Mouse (Mus musculus): ENCODE results near the gene Slc16a13.
A peak's percentile ranks its signal among the peaks of the same experiment; 100 is the strongest.

Gene Slc16a13

DNA sequence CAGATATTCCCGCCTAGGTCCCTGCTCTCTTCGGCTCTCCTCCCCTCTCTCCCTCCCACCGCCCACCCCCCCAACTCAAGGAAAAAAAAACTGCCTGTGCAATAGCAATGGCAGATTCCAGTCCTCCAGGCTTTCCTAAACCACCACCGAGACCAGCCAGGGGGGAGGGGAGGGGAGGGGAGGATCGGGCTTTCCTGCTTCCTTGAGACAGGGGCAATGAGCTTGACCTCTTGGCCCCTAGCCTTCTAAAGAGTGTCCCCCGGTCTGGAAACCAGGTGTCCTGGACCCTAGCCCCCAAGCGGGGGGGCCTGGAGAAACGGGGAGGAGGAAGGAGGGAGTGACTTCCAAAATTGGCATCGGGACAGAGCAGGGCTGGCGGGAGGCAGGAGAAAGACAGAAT, 11.7 kb upstream of the Slc16a13 start:
- no peak for DNase-seq (ENCODE audit: low spot score in 2 of 2)

DNA sequence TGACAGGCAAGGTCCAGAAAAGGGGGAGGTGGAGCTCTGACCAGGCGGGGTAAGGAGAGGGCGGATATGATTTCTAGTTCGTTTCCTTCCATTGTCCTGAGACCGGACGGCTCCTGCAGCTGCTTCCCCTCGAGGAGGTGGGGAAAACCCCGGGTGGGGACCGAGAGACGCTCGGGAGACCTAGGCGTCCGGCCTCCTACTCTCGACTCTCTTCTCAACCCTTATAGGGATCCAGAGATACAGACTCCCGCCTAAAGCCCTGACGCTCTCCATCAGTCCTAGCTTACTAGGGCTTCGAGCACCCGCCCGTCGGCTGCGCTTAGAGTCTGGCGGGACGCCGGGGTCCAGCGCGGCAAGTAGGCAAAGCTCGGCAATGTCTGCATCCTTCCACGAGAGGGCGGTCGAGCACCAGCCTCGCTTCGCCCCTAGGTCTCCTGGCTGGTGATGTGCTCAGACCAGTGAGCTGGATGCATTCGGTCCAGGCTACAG, 9.4 kb upstream of the Slc16a13 start:
- DNase-seq (ENCODE audit: low spot score in 2 of 2), result peak; percentile 67 to 82

DNA sequence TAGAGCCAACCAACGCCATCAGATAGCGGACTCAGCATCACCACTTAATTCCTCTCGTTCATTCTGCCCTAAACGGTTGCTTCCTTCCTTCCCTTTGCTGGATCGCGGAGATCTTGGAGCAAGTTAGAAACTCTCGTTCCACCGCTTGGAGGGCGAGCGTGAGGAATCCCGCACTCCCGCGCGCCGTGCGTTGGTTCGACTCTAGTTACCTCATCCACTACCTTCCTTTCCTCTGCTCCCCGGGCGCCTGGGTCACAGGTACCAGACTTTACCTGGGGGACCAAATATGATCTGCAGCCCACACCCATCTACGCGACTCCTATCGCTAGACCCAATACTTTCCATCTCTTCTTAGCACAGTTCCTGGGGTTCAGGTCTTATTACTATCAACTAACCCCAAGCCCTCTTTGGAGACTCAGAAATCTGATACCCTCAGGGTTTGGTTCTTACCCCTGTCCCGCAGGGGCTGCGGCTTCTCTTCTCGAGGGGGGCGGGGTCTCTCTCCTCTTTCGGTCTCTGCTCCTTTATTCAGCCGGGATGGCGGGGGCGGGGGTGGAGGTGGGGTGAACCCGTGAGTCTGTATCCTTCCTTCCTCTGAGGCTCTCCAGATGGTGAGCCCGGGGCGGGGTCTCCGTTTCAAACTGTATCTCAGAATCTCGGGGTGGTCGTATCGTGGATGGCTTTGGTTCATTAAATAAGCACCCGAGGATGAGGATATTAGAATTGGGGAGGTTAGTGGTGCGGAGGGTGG, 8.6 kb upstream of the Slc16a13 start, which contains the start of gene Bcl6b:
Gene Bcl6b (minus strand): TSS at position 539 of the 751 bp plus-strand sequence.
- DNase-seq (ENCODE audit: low spot score in 2 of 2), result no peak

DNA sequence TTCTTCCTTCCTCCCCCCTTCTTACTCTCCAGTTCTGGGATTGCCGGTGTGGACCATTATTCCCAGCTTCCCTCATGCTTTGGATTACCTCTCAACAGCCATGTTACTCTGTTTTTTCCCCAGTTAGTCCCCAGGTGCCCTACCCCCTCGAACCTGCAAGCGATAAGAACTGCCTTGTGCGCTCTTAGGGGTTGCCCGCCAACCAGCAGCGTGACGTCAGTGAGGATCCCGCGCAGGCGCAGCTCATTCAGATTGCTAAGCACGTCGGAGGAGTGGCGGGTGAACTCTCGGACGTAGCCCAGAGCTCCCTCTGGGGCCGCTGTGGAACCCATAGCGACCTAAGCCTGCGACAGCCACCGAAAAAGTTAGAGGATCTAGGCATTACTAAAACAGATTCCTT, 8.0 kb upstream of the Slc16a13 start:
- peak; percentile 74 to 82 for DNase-seq (ENCODE audit: low spot score in 2 of 2)

DNA sequence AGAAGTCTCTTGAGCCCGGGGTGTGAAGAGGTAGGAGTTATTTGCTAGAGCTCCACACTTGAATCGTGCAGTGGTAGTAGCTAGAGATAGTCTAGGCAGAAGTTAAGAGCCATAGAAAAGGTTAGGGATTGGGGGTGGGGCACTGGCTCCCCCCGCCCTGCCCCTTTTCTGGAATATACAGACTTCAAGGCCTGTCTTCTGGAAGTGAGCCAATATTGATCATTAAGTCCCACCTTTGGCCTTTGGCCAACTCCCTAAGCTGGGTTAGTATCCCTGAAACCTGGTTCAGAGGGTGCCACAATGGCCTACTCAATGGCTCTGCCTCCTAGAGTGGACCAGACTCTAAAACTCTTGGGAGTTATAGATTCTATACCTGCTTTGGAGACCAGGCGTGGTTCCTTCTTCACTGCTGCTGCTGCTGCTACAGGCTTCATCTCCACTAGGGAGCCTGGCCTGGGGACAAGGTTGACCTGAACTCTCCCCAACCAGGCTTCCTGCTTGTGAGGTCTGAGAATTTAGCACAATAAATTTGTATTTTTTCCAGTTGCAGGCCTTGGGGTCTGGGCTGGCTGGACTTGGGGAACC, 6.9 kb upstream of the Slc16a13 start:
- DNase-seq (ENCODE audit: low spot score in 2 of 2), result no peak

DNA sequence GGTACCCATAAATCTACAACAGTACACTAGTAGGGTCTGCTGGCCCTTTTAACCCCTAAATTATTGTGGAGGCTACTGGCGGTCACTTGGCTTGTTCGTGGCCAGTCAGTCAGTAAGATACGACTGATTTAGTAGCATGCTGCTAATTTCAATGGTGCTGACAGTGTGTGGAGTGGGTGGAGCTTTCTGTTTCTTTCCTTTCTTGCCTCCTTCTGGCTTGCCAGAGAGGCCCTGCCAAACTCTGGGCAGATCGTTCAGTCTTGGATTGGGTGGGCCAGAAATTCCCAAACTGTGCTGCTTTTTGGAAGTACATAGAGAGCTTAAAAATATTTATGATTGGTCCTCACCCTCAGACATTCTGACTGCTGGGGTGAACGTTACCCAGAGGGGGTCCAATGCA, 6.3 kb upstream of the Slc16a13 start:
- DNase-seq (ENCODE audit: low spot score in 2 of 2), result no peak

DNA sequence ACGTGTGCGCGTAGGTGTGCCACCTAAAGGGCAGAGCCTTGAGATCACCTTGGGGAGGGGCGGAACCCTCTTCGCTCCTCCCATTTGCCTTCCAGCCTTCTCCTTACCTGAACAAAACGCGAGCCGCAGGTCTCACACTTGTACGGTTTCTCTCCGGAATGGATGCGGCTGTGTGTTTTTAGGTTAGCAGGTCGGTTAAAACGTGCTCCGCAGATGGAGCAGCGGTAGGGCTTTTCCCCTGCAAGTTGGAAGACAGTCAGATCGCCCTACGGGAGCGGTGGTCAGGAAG, 5.7 kb upstream of the Slc16a13 start:
- DNase-seq (ENCODE audit: low spot score in 2 of 2), result no peak

DNA sequence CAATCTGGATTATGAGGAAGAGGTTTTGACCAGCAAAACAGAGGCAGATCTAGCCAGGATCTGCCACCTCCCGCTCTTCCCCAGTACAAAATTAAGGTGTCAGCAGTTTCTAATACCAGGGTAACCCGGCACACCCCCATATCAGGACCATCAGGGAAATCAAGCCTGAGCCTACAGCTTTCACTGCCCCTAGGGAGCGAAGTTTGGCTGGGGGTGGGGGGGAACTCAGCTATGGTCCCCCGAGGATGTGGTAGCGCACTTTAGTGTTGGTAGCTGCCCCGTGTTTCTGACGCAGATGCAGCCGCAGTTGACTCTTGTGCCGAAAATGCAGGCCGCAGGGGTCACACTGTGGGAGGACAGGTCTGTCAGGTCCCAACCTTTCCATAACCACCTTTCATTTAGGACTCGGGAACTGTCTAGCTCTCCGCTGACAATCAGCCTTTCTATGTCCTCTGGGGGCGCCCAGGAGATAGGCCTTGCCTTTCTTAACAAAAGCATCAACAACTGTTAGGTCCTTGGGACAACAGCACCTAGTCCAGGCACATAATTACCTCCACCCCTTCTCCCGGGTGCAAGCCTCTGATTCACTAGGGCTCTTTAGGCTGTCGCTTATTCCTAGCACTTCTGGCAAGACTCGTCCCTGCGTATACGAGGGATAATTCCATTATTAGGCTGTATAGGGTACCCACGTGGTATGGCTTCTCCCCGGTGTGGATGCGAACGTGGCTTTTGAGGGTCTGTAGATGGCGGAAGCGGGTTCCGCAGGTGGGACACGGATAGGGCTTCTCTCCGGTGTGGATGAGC, 5.1 kb upstream of the Slc16a13 start:
- no peak for DNase-seq (ENCODE audit: low spot score in 2 of 2)

DNA sequence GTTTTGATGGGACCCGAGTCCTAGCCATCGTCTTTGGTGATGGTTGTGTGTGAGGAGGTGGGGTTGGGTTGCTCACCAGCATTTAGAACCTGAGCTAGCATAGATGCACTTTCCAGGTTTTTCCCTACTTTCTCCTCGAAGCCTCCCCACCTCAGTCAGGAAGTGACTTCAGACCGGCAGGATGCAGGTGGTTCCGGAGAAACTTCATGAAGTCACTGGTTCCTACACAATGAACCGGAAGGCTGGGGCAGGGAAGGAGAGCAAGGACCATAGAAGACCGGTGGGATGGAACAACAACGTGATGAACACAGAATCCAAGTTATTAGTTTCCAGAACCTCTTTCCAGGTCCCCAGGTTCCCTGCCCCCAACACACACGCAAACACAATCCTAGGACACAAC, 2.9 kb upstream of the Slc16a13 start:
- DNase-seq (ENCODE audit: low spot score in 2 of 2), result no peak

DNA sequence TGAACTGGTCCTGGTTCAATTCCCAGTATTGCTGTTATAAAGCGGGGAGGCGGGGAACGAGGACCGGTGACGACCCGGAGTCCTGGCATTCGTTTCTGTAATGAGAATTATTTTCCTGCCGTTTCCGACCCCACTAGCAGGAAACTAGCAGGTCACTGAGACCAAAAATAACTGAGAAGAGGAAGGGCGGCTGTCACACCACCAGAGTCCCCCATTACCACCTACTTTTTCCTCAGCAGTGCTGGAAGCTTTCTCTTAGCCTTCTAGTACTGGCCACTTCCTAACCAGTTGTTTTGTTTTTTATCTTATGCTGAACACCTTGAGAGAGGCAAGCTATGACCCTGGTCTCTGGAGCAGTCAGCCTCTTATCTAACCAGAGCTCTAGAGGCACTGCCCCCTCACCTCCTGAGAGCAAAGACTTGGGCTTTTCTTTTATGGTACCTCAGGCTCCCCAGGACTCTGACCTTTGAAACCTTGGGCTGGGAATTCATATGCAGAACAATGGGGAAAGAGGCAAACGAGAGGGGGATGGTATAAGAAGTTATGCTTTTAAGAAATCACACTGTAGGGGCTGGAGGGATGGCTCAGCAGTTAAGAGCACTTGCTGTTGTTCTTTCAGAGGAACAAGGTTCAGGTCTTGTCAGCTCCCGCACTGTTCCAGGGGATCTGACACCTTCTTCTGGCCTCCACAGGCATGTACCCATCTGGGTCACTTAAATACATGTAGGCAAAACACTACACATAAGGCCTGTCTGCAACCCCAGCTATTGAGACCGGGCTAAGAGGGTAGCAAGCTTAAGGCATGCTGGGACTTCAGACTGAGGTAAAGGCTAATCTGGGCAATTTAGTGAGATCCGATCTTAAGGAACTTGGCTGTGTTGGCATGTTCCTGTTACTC, 988 bp upstream of the Slc16a13 start:
- DNase-seq (ENCODE audit: low spot score in 2 of 2), result no peak

DNA sequence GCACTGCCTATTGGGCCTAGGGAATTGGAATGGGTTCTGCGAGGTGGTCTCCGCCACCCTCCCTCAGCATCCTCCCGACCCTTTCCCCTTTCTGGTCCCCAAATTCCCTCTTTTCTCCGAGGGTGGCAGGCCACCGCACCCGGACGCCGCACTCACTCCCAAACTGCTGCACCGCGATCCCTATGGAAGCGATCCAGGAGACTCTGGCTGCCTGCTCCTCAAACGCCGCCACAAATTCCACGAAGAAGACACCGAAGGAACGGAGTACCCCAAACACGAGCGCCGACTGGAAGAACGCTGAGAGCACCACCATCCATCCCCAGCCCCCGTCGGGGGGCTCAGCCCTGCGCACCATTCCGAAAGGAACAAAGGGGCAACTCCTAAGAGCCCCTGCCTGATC, 541 bp downstream of the Slc16a13 start:
- no peak for DNase-seq (ENCODE audit: low spot score in 2 of 2)

DNA sequence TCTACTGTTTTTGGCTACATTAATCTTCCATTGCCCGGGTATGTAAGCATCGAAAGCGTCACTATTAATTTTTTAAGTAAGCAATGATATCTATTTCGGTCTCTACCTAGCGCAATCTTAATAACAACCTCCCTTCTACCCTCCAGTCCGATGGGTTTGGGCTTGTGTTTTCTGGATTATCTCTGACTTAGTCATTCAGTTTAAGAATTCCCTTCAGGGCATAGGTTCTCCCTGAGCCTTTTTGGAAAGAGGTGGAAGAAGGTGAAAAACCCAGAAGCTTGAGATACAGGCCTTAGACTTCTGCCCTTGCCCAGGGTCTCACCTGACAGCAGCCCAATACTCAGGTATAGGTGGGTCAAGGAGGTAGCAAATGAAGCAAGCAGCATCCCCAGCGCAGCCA, 991 bp downstream of the Slc16a13 start:
- DNase-seq (ENCODE audit: low spot score in 2 of 2), result no peak

DNA sequence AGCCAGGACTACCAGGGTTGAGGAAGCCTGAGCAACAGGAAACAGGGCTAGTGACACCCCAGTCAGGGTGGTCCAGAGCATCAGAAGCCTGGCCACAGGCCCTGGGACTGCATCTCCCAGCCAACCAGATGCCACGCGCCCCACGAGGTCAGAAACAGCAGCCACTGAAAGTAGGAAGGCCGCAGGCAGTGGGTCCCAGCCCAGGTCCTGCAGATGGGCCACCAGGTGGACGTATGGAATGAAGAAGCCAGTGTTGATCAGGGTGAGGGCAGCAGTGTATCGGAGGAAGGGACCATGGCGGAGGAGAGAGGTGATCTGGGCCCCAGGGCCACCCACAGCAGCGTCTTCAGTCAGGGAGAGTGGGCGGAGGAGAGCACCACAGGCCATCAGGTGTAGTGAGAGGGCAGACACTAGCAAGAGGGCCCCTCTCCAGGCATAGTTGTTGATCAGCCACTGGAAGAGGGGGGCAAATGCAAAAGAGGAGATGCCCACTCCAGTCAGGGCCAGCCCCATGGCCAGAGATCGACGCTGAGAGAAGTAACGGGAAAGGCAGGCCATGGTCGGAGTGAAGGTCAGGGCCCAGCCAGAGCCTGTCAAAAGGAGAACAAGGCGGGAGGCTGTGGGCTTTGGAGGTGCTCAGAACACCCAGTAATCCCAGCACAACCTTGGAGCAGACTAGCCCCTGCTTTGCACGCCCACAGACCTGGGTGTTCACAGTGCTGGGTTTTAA, 2.0 kb downstream of the Slc16a13 start:
- DNase-seq (ENCODE audit: low spot score in 2 of 2), result no peak

DNA sequence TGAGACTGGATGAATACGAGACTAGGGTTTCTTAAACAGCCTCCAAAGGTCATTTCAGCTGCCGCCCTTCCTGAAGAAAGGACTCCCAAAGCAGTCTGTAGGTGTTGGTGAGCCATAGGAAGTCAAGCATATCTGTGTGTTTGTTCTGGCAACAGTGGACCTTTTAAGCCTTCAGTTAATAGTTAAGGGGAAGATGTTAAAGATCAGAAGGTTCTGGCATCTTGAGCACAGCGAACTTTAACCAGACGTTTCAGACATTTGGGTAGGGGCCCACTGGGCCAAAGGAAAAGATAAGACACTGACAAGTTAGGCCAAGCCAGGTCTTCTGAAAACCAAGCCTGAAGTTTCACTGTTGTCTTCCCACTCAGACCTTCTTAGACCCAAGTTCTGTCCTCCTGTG, 2.8 kb downstream of the Slc16a13 start:
- no peak for DNase-seq (ENCODE audit: low spot score in 2 of 2)

DNA sequence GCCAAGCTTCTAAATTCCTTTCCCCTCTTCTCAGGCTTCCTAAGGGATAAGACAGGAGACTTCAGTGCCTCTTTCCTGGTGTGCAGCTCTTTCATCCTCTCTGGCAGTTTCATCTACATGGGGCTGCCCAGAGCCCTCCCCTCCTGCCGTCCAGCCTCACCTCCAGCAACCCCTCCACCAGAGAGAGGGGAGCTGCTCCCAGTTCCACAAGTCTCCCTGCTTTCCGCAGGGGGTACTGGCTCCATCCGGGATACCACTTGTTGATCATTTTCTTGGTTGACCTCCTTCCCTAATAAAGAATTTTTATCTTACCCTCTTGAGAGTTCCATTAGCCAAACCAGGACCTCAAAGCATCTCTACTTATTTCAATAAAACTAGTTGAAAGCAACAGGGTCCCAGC, 4.8 kb downstream of the Slc16a13 start:
- no peak for DNase-seq (ENCODE audit: low spot score in 2 of 2)

DNA sequence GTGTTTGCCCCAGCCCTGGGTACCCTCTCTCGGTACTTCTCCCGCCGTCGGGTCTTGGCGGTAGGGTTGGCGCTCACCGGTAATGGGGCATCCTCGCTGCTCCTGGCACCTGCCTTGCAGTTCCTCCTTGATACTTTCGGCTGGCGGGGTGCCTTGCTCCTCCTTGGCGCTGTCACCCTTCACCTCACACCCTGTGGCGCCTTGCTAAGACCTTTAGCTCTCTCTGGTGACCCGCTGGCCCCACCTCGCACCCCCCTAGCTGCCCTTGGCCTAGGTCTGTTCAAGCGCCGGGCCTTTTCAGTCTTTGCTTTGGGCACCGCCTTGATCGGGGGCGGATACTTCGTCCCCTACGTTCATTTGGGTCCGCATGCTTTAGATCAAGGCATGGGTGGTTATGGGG, 5.6 kb downstream of the Slc16a13 start:
- no peak for DNase-seq (ENCODE audit: low spot score in 2 of 2)

DNA sequence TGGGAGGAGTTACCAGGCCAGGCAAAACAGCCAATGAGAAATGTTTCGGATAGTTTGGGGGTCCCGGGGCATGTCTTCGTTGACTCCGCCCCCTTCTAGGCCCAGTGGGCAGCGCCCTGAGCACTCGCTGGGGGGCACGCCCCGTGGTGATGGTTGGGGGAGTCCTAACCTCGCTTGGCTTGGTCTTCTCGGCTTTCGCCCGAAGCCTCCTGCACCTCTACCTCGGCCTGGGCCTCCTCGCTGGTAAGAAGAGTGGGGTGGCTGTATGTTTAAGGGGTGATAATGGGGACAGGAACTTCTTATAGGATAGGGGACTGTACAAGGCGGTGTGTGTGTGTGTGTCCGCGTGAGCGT, 6.0 kb downstream of the Slc16a13 start:
- DNase-seq (ENCODE audit: low spot score in 2 of 2), result no peak

DNA sequence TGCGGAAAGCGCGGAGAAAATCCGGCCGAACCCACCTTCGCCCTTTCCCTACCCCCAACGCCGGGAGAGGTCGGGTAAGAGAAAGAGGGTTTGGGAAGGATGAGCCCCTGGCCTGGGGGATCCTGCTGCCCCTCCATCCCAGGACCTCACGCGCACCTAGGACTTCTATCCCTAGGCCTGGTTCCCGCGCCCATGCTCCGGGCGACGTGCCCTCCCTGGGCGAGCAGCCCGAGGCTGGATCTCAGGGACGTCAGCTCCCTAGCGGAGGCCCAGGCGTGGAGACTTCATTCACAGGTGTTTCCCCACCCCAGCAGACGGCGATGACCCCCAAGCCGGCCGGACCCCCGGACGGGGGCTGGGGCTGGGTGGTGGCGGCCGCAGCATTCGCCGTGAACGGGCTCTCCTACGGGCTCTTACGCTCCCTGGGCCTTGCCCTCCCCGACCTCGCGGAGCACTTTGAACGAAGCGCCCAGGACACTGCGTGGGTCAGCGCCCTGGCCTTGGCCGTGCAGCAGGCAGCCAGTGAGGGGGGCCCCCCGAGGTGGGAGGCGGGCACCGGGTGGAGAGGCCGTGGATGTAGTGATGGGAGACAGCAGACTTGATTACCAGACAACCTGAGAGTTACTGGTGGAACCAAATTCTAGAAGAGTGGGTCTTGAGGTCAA, 6.5 kb downstream of the Slc16a13 start:
- DNase-seq (ENCODE audit: low spot score in 2 of 2), result no peak

DNA sequence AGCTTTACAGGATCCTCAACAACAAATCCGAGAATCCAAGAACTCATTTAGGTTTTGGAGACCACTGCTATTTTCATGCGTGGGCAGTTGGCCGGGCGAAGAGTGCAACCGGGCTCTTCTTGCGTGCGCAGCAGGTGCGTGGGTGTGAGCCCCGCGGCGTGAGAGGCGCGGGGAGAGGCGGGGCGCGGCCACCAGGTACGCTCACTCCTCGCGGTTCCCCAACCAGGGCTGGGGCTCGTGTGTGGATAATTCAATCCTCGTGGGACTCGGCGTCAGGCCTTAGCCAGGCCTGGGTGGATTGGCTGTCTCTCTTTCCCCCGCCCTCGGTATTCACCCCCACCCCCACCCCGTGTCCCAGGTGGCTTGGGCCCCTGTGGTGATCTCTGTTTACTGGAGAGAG, 7.1 kb downstream of the Slc16a13 start:
- DNase-seq (ENCODE audit: low spot score in 2 of 2), result no peak

DNA sequence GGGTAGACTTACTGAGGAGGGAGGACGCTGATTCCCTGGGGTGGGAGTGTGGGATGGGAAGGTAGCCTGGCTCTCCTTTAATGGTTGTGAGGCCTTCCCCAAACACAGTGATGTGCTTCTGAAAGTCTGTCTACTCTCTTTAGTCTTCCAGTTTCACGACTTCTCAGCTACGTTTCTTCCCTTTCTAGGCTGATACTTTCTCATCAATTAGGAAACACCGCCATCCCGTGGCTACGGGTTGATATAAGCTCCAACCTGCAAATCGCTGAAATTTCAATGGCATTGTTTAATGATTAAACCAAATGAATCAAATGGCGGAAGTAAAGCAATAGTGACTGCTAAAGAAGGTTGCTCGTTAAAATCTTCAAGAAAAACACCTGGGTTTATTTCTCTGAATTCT, 8.0 kb downstream of the Slc16a13 start:
- DNase-seq (ENCODE audit: low spot score in 2 of 2), result peak in 1 of 2 experiments; percentile 54

DNA sequence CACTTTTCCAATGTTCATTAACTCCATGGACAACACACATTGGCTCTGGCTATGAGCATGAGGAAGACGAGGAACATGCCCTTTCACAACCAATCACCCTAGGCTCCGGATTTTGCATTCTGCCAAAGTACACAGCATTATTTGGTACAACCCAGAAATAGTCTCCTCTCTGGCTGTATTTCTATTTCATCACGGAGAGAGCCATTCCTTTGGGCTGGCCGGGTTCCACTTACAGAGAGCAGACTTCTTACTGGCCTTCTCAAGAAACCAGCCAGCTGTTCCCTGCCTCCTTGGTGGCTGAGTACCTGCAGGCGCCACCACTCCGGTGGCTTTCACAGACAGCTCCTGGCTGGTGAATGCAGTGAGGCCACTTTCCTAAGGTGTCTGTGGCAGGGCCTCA, 8.4 kb downstream of the Slc16a13 start, which contains the start of gene Slc16a11:
Gene Slc16a11 (plus strand): TSS at position 330 of the 400 bp plus-strand sequence.
- no peak for DNase-seq (ENCODE audit: low spot score in 2 of 2)

Data from spleen, postnatal 14 days (tissue).